Mouse (Mus musculus): ENCODE measurements around the gene Wdr81.

GRCm38 (mm10) chr11:75459751-75460102 is 5.2 kb upstream of the Wdr81 start:
- no peak for TF ChIP-seq CTCF (IDR thresholded peaks at IDR 0.05; ENCODE audit: extremely low read depth, insufficient read depth, insufficient read length, insufficient replicate concordance)
- TF ChIP-seq POLR2A (IDR thresholded peaks at IDR 0.05; ENCODE audit: low read depth, low read length): no peak

All from spleen, adult 2 months (tissue).